15 mouse cellular contexts compared by ENCODE assay signal in genomic region chr1:185125737-185126286, GRCm38 (mm10).
DNase-seq lines count a peak whose midpoint lies in the region; ATAC-seq and TF ChIP-seq lines count a peak whose summit lies in the region.
"Had no signal": no experiment of that assay in that cellular context is flagged by ENCODE, and none has a peak within 500 bp of the region (broad histone marks: within the 10 kb centered on the region; RNA-seq: fewer than 3 reads in every experiment).

No protein-coding gene starts in this region.

- 0 out of 2 replicates have a peak overlapping the region, but pooled peaks have one; percentile 11 for H3K4me2 ChIP-seq in heart, embryonic 14.5 days (ENCODE audit: low read length)
- no peak overlapping the region for H3K4me2 ChIP-seq in lung, embryonic 16.5 days (ENCODE audit: low read depth, low read length)
- no peak overlapping the region for H3K4me2 ChIP-seq in kidney, embryonic 16.5 days (replicated peaks; ENCODE audit: low read depth, low read length)
- H3K4me2 ChIP-seq: embryonic facial prominence, embryonic 13.5 days; midbrain, embryonic 12.5 days had no signal

- no peak for TF ChIP-seq POLR2A in lung, adult 2 months (IDR thresholded peaks at IDR 0.05; ENCODE audit: borderline replicate concordance, extremely low read depth, low read depth, low read length)

- no peak for TF ChIP-seq CTCF in lung, adult 2 months (IDR thresholded peaks at IDR 0.05; ENCODE audit: insufficient read depth, low read length)

- no peak overlapping the region for H3K27ac ChIP-seq in heart, embryonic 14.5 days (replicated peaks in 1 of 2; ENCODE audit: control insufficient read depth in 1 of 2, insufficient read depth in 1 of 2, low read depth in 2 of 2, low read length in 2 of 2)
- peak overlapping the region; percentile 19; the same call in 1 of the 2 replicates for H3K27ac ChIP-seq in lung, embryonic 16.5 days (ENCODE audit: low read length)
- no peak overlapping the region for H3K27ac ChIP-seq in kidney, embryonic 16.5 days (ENCODE audit: low read length)
- H3K27ac ChIP-seq: embryonic facial prominence, embryonic 13.5 days; gastrocnemius, adult 2 months; heart, adult 2 months; macrophage; midbrain, embryonic 12.5 days had no signal

- no peak overlapping the region for H3K4me3 ChIP-seq in heart, embryonic 14.5 days (ENCODE audit: control insufficient read depth in 1 of 2, insufficient read depth in 1 of 2, low read depth in 1 of 2, low read length in 2 of 2)
- no peak overlapping the region for H3K4me3 ChIP-seq in lung, embryonic 16.5 days (ENCODE audit: low read length)
- no peak overlapping the region for H3K4me3 ChIP-seq in lung, adult 2 months (replicated peaks; ENCODE audit: extremely low read depth, low read depth, low read length)
- H3K4me3 ChIP-seq in kidney, embryonic 16.5 days (ENCODE audit: low read length), result no peak overlapping the region
- H3K4me3 ChIP-seq: embryonic facial prominence, embryonic 13.5 days; gastrocnemius, adult 2 months; heart, adult 2 months; midbrain, embryonic 12.5 days had no signal

- 40% methylated on average over 14 of the region's 14 CpGs for WGBS in heart, embryonic 14.5 days
- 29% methylated on average over 14 of the region's 14 CpGs for whole genome bisulfite sequencing in lung, embryonic 16.5 days
- 39% methylated on average over 14 of the region's 14 CpGs for WGBS in lung, adult 2 months
- WGBS in kidney, embryonic 16.5 days, result 79% methylated on average over 14 of the region's 14 CpGs

- no peak overlapping the region for H3K9ac ChIP-seq in heart, embryonic 14.5 days (ENCODE audit: low read length)
- no peak overlapping the region for H3K9ac ChIP-seq in lung, embryonic 16.5 days (ENCODE audit: low read length)
- no peak overlapping the region for H3K9ac ChIP-seq in kidney, embryonic 16.5 days (replicated peaks; ENCODE audit: low read length)
- H3K9ac ChIP-seq: embryonic facial prominence, embryonic 13.5 days; midbrain, embryonic 12.5 days had no signal

- DNase-seq in heart, adult 9 months (ENCODE audit: low spot score in 2 of 2), result no peak
- DNase-seq in lung, adult 2 months, result no peak
- DNase-seq in adrenal gland, postnatal 14 days, result peak; percentile 45
- peak; percentile 14 for DNase-seq in ovary, postnatal 14 days (ENCODE audit: low spot score)
- DNase-seq: cerebellum, adult 8-10 months; gastrocnemius, adult 2 months; heart, adult 2 months; kidney, adult 9 months; kidney, postnatal 4 days had no signal

- no peaks in the 10 kb centered on the region for H3K9me3 ChIP-seq in heart, embryonic 14.5 days (ENCODE audit: control insufficient read depth, low read length)
- H3K9me3 ChIP-seq in lung, embryonic 16.5 days (ENCODE audit: control insufficient read depth, low read length), result no peaks in the 10 kb centered on the region
- no peaks in the 10 kb centered on the region for H3K9me3 ChIP-seq in kidney, embryonic 16.5 days (ENCODE audit: low read length)
- H3K9me3 ChIP-seq: embryonic facial prominence, embryonic 13.5 days; midbrain, embryonic 12.5 days had no signal

- no peaks in the 10 kb centered on the region for H3K36me3 ChIP-seq in heart, embryonic 14.5 days (ENCODE audit: control insufficient read depth, insufficient read depth, low read length)
- H3K36me3 ChIP-seq in lung, embryonic 16.5 days (ENCODE audit: control insufficient read depth, insufficient read depth, low read length), result no peaks in the 10 kb centered on the region
- H3K36me3 ChIP-seq in kidney, embryonic 16.5 days (ENCODE audit: insufficient read depth, low read length), result no peaks in the 10 kb centered on the region
- H3K36me3 ChIP-seq: embryonic facial prominence, embryonic 13.5 days; midbrain, embryonic 12.5 days had no signal

- no peaks in the 10 kb centered on the region for H3K27me3 ChIP-seq in heart, embryonic 14.5 days (ENCODE audit: control insufficient read depth, insufficient read depth, low read length)
- H3K27me3 ChIP-seq in lung, embryonic 16.5 days (ENCODE audit: control insufficient read depth, insufficient read depth, low read depth, low read length), result no peaks in the 10 kb centered on the region
- H3K27me3 ChIP-seq in kidney, embryonic 16.5 days (ENCODE audit: insufficient read depth, low read length), result no peaks in the 10 kb centered on the region
- H3K27me3 ChIP-seq: embryonic facial prominence, embryonic 13.5 days; midbrain, embryonic 12.5 days had no signal

- peaks cover 0 to 2% of the 10 kb centered on the region in 2 experiments; a peak in 1 of 4 replicates for H3K4me1 ChIP-seq in heart, embryonic 14.5 days (ENCODE audit: control insufficient read depth in 2 of 2, insufficient read depth in 2 of 2, low read length in 2 of 2)
- peaks cover 6% of the 10 kb centered on the region; the same call in 1 of the 2 replicates for H3K4me1 ChIP-seq in lung, embryonic 16.5 days (replicated peaks; ENCODE audit: control insufficient read depth, insufficient read depth, low read length)
- H3K4me1 ChIP-seq in lung, adult 2 months (ENCODE audit: control insufficient read depth, insufficient read depth, low read length), result no peaks in the 10 kb centered on the region
- H3K4me1 ChIP-seq in kidney, embryonic 16.5 days (ENCODE audit: insufficient read depth, low read length), result no peaks in the 10 kb centered on the region
- H3K4me1 ChIP-seq: embryonic facial prominence, embryonic 13.5 days; midbrain, embryonic 12.5 days had no signal

- ATAC-seq in heart, embryonic 14.5 days (ENCODE audit: insufficient number of reproducible peaks, insufficient read depth, low FRiP score, low read depth), result no peak
- peak; percentile 65; the same call in 1 of the 2 replicates for ATAC-seq in lung, embryonic 16.5 days (ENCODE audit: low read depth)
- no peak for ATAC-seq in kidney, embryonic 16.5 days (ENCODE audit: low FRiP score, low TSS enrichment)

Comparison
In these comparisons a context has a peak if more than half of its experiments do, and no peak if none do; other contexts are left out.
1. DNase-seq: peak in adrenal gland, postnatal 14 days (single experiment) and ovary, postnatal 14 days (single experiment); none in heart, adult 9 months (0 of 2) and lung, adult 2 months (single experiment).